Mouse (Mus musculus): ENCODE results near the gene Actl7b.

- TF ChIP-seq CTCF (IDR thresholded peaks at IDR 0.05; ENCODE audit: low read depth, low read length): no peak
- TF ChIP-seq GATA2 (IDR thresholded peaks at IDR 0.05; ENCODE audit: borderline replicate concordance, low read depth, low read length): no peak
- TF ChIP-seq GATA1 (IDR thresholded peaks at IDR 0.05; ENCODE audit: borderline replicate concordance, low read length): no peak
- no peak for TF ChIP-seq TAL1 (conservative IDR thresholded peaks at IDR 0.05; ENCODE audit: low read depth, low read length)
- no peak for TF ChIP-seq POLR2AphosphoS5 (IDR thresholded peaks at IDR 0.05; ENCODE audit: insufficient replicate concordance, low read depth, low read length)
Observed at GRCm38 (mm10) chr4:56718573-56719442, 22.4 kb downstream of the Actl7b start.

All from G1E (cell line).